Comparison of ENCODE assay signal across 8 mouse cellular contexts in the genomic region with DNA sequence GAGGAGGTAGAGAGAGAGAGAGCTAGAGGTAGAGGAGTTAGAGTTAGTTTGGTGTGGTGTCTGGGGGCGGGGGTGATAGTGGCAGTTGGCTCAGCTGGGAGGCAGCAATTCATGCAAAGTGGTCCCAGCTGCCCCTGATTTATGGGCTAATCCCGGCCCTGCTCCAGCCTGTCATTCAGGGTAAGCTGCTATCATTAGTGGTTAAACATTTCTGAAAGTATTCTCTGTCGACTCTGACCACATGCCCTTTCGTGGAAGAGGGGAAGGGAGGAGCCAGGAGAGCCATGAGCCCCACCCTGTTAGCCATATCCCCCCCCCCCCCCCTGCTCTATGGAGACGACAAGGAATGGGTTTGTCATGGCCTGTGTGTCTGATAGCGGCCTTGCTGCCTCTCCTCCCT.
DNase-seq lines count a peak whose midpoint lies in the region; ATAC-seq and TF ChIP-seq lines count a peak whose summit lies in the region.

No protein-coding gene starts in this region.

- no peak for DNase-seq in heart, postnatal 0 days (ENCODE audit: low spot score)
- DNase-seq in heart, postnatal 14 days, result no peak
- DNase-seq in kidney, postnatal 14 days, result peak; percentile 26
- no peak for DNase-seq in ovary, postnatal 10 days (ENCODE audit: low spot score)
- no peak for DNase-seq in cerebellum, adult 8-10 months
- DNase-seq in urinary bladder, postnatal 4 days (ENCODE audit: low spot score in 2 of 2), result no peak

- intact Hi-C loops in heart, postnatal 14 days (cut with DNase I), result no loop called here

- no peak overlapping the region for H3K4me3 ChIP-seq in heart, postnatal 0 days (ENCODE audit: low read depth, low read length)
- no peak overlapping the region for H3K4me3 ChIP-seq in forebrain, embryonic 13.5 days
- no peak overlapping the region for H3K4me3 ChIP-seq in neural tube, embryonic 12.5 days

- peaks cover 25% of the 10 kb centered on the region for H3K4me1 ChIP-seq in heart, postnatal 0 days (ENCODE audit: control insufficient read depth, insufficient read depth)
- H3K4me1 ChIP-seq in forebrain, embryonic 13.5 days, result peaks cover 15% of the 10 kb centered on the region
- H3K4me1 ChIP-seq in neural tube, embryonic 12.5 days, result peaks cover 28% of the 10 kb centered on the region

- 16% methylated on average over 6 of the region's 6 CpGs for WGBS in heart, postnatal 0 days
- 38% methylated on average over 6 of the region's 6 CpGs for WGBS in forebrain, embryonic 13.5 days
- WGBS in neural tube, embryonic 12.5 days, result 4% methylated on average over 6 of the region's 6 CpGs

- H3K9ac ChIP-seq in heart, postnatal 0 days (replicated peaks; ENCODE audit: low read depth, low read length), result no peak overlapping the region
- H3K9ac ChIP-seq in forebrain, embryonic 13.5 days, result no peak overlapping the region
- H3K9ac ChIP-seq in neural tube, embryonic 12.5 days, result no peak overlapping the region

- no peak for TF ChIP-seq CTCF in heart, postnatal 0 days (IDR thresholded peaks at IDR 0.05; ENCODE audit: low read depth)

- TF ChIP-seq EP300 in heart, postnatal 0 days (IDR thresholded peaks at IDR 0.05; ENCODE audit: low read depth), result no peak

- 0 out of 2 replicates have a peak overlapping the region, but pooled peaks have one; percentile 44 for H3K27ac ChIP-seq in heart, postnatal 0 days (ENCODE audit: low read depth)
- no peak overlapping the region for H3K27ac ChIP-seq in forebrain, embryonic 13.5 days
- no peak overlapping the region for H3K27ac ChIP-seq in neural tube, embryonic 12.5 days

- H3K4me2 ChIP-seq in heart, postnatal 0 days (ENCODE audit: low read depth, low read length), result no peak overlapping the region
- no peak overlapping the region for H3K4me2 ChIP-seq in forebrain, embryonic 13.5 days
- peak overlapping the region; percentile 16; the same call in 1 of the 2 replicates for H3K4me2 ChIP-seq in neural tube, embryonic 12.5 days (replicated peaks)

- ATAC-seq in heart, postnatal 0 days (ENCODE audit: insufficient read depth, low read depth), result no peak; the same call in 1 of the 2 replicates
- peak; percentile 43; the same call in 1 of the 2 replicates for ATAC-seq in forebrain, embryonic 13.5 days
- ATAC-seq in neural tube, embryonic 12.5 days (ENCODE audit: low FRiP score, low read depth), result peak; percentile 78

- no peaks in the 10 kb centered on the region for H3K27me3 ChIP-seq in heart, postnatal 0 days (ENCODE audit: control insufficient read depth, insufficient read depth, low read length)
- no peaks in the 10 kb centered on the region for H3K27me3 ChIP-seq in forebrain, embryonic 13.5 days
- no peaks in the 10 kb centered on the region for H3K27me3 ChIP-seq in neural tube, embryonic 12.5 days (replicated peaks)

- H3K36me3 ChIP-seq in heart, postnatal 0 days (replicated peaks; ENCODE audit: control insufficient read depth, insufficient read depth, low read length), result peaks cover 5% of the 10 kb centered on the region; the same call in 1 of the 2 replicates
- H3K36me3 ChIP-seq in forebrain, embryonic 13.5 days (ENCODE audit: poor library complexity, severe bottlenecking), result peaks cover 15% of the 10 kb centered on the region
- H3K36me3 ChIP-seq in neural tube, embryonic 12.5 days, result peaks cover 10% of the 10 kb centered on the region; the same call in 1 of the 2 replicates

- no peaks in the 10 kb centered on the region for H3K9me3 ChIP-seq in heart, postnatal 0 days (replicated peaks; ENCODE audit: control insufficient read depth, low read length)
- H3K9me3 ChIP-seq in forebrain, embryonic 13.5 days (replicated peaks), result no peaks in the 10 kb centered on the region
- H3K9me3 ChIP-seq in neural tube, embryonic 12.5 days, result no peaks in the 10 kb centered on the region
